Mouse (Mus musculus): ENCODE results near the gene Depdc1a. TPM values are rescaled to one million over a fixed set of nuclear protein-coding genes. Genes with fewer than 3 reads are reported as not detected.
A peak's percentile ranks its signal among the peaks of the same experiment; 100 is the strongest.
"Not testable (repeated sequence)": the region's sequence is repeated elsewhere in the genome, so short reads cannot be mapped to it uniquely, and the experiment has no call there.

Depdc1a gene
- 1 to 10 TPM; 1.5 to 2.6 TPM for total RNA-seq (2021)
- long read RNA-seq, experiment 1, transcript Depdc1a-202 (11 exons, 1,971 nt): major isoform, 5 of 5 reads
- long read RNA-seq, experiment 1, partial matches to known transcripts: 0 of 5 reads
- long read RNA-seq, experiment 1, other reads (novel, unspliced or antisense): 0 of 5 reads
- long read RNA-seq, experiment 2, transcript Depdc1a-202 (11 exons, 1,971 nt): major isoform, 6 of 6 reads
- long read RNA-seq, experiment 2, partial matches to known transcripts: 0 of 6 reads
- long read RNA-seq, experiment 2, other reads (novel, unspliced or antisense): 0 of 6 reads

- intact Hi-C loops (cut with DNase I): no loop called here
- DNase-seq: peak; percentile 90 to 94
These were observed at the start of gene Depdc1a for GRCm38 (mm10) chr3:159495243-159495801. Depdc1a (plus strand) TSS chr3:159495433.

GRCm38 (mm10) chr3:159470059-159470458 lies 25.2 kb upstream of the Depdc1a start:
- intact Hi-C loops (cut with DNase I): no loop called here
- DNase-seq: no peak

GRCm38 (mm10) chr3:159475465-159475864 lies 19.8 kb upstream of the Depdc1a start:
- intact Hi-C loops (cut with DNase I): no loop called here
- no peak for DNase-seq

GRCm38 (mm10) chr3:159477250-159477962 lies 17.8 kb upstream of the Depdc1a start:
- intact Hi-C loops (cut with DNase I): no loop called here
- no peak for DNase-seq

- intact Hi-C loops (cut with DNase I); DNase-seq: not testable (repeated sequence)
These were observed 524 bp upstream of the Depdc1a start for GRCm38 (mm10) chr3:159494709-159495108.

GRCm38 (mm10) chr3:159508899-159509298 lies 13.7 kb downstream of the Depdc1a start:
- intact Hi-C loops (cut with DNase I): no loop called here
- DNase-seq: no peak

GRCm38 (mm10) chr3:159528563-159528962 lies 33.3 kb downstream of the Depdc1a start:
- no peak for DNase-seq
- intact Hi-C loops (cut with DNase I): no loop called here

- peak in 1 of 2 experiments; percentile 5 for DNase-seq
- intact Hi-C loops (cut with DNase I): loop anchor here (5.0 kb wide), 1 partner anchor 1171 kb away; no protein-coding TSS in a partner anchor
These were observed 53.1 kb downstream of the Depdc1a start for GRCm38 (mm10) chr3:159548303-159548702.

- intact Hi-C loops (cut with DNase I): no loop called here
- DNase-seq: no peak
These were observed 55.0 kb downstream of the Depdc1a start for GRCm38 (mm10) chr3:159550224-159550623.

Other genes with a start within 250 kb of the Depdc1a start
- not detected for gene Rpe65, start 103.7 kb downstream of the Depdc1a start, total RNA-seq (2021)